Mouse (Mus musculus) intestine, embryonic 14.5 days (tissue): ENCODE measurements around the gene Cmtm4. TPM values are rescaled to one million over a fixed set of nuclear protein-coding genes. Genes with fewer than 3 reads are reported as not detected.

ENCODE experiments used
- ATAC-seq: fragments of 200-750 bp; cut with Nextera tagmentation; replicated peaks from 2 replicates; pipeline ENCODE4 v1.8.0; 2017; ENCODE audit warnings: low read depth, moderate number of reproducible peaks, moderate TSS enrichment, moderate library complexity; ENCODE audit not compliant: low FRiP score, low TSS enrichment
- DNase-seq: peaks from one replicate; pipeline ENCODE4 v3.0.0-alpha.2; 2018; ENCODE audit warnings: low spot score
- H3K27ac ChIP-seq: fragments of 300-500 bp; sonication (generic); 2 replicates; pipeline ENCODE4 v1.5.1; 2014; ENCODE audit warnings: low read depth, mild to moderate bottlenecking, control low read depth
- H3K27me3 ChIP-seq: fragments of 300-500 bp; sonication (generic); replicated peaks from 2 replicates; pipeline ENCODE4 v1.6.1; 2014; ENCODE audit warnings: low read length, control low read depth; ENCODE audit not compliant: control insufficient read depth, insufficient read depth
- H3K36me3 ChIP-seq: fragments of 300-500 bp; sonication (generic); 2 replicates; pipeline ENCODE4 v1.6.1; 2014; ENCODE audit warnings: low read length, control low read depth; ENCODE audit not compliant: control insufficient read depth, insufficient read depth
- H3K4me1 ChIP-seq: fragments of 300-500 bp; sonication (generic); replicated peaks from 2 replicates; pipeline ENCODE4 v1.6.1; 2014; ENCODE audit warnings: low read length, control low read depth, mixed read lengths; ENCODE audit not compliant: control insufficient read depth, insufficient read depth
- H3K4me2 ChIP-seq: fragments of 300-500 bp; sonication (generic); 2 replicates; pipeline ENCODE4 v1.6.1; 2014; ENCODE audit warnings: low read length
- H3K4me3 ChIP-seq: fragments of 300-500 bp; sonication (generic); 2 replicates; pipeline ENCODE4 v1.5.1; 2014; ENCODE audit warnings: low read depth, low read length, control low read depth, mixed read lengths
- H3K9ac ChIP-seq: fragments of 300-500 bp; sonication (generic); 2 replicates; pipeline ENCODE4 v1.6.1; 2014; ENCODE audit warnings: mild to moderate bottlenecking, low read length
- H3K9me3 ChIP-seq: fragments of 300-500 bp; sonication (generic); 2 replicates; pipeline ENCODE4 v1.6.1; 2016; ENCODE audit warnings: low read length, control low read depth; ENCODE audit not compliant: control insufficient read depth
- WGBS: fragments of 180-500 bp; shearing (Covaris S2); extraction: QIAGEN DNeasy Blood & Tissue Kit; methylation state at CpG from one replicate; pipeline ENCODE4 v1.1.7; 2014; 5-methylcytosine and 5-hydroxymethylcytosine counted together
- polyA plus RNA-seq: library from polyadenylated mRNA; unstranded; fragments of >200 nt; fragmentation: Nextera tagmentation; extraction: Ambion mirVana; gene quantifications from 2 replicates; pipeline ENCODE4 v1.2.1, GENCODE M21; 2014

The Cmtm4 gene
- polyA plus RNA-seq, 1 experiment from 2014 or later, result 7.5 TPM

DNA sequence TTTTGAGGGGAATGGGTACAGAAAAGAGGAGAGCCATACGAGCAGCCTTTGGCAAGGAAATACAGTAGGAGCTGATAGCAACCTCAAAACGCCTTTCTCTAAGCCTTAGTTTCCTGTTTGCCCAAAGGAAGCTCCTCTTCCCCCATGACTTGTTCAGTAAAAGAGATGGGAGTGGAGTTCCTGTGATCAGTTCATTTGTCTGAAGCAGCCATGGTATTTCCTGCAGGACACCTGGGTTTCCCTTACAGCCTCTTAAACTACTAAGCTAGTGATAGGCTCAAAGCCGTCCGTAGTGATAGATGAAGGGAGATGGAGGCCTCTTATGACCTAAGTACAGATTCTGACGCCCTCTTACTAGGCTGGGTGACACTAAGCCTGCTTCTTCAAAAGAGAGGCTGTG is 53.2 kb downstream of the Cmtm4 start:
- Histone ChIP-seq H3K36me3 (peaks cover 44% of the 10 kb centered on the region), H3K27ac (no peak overlapping the region), H3K27me3 (no peaks in the 10 kb centered on the region), H3K9me3 (no peaks in the 10 kb centered on the region), H3K4me1 (peaks cover 19% of the 10 kb centered on the region), H3K9ac (no peak overlapping the region), H3K4me2 (0 out of 2 replicates have a peak overlapping the region, but pooled peaks have one; percentile 0), H3K4me3 (no peak overlapping the region)
- no peak for ATAC-seq
- no peak for DNase-seq
- WGBS, result 71% methylated on average over 5 of the region's 5 CpGs

DNA sequence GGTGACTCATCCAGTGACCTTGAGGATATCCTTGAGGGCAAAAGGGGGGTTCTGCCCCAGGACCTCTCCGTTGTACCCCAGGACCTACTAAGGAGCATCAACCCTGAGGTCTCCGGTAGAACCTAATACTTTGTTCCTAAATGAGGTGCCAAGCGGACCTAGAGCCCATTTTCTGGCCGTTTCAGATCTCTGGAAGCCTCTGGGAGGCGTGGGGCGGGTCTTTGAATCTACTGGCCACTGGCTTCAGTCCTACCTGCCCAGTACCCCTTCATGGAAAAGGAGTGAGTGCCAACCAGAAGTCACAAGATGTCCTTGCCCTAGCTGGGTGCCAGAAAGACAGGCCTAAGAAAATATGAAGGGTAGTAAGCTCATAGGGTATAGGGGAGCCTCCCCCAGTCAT is 53.9 kb downstream of the Cmtm4 start:
- H3K27ac ChIP-seq, result peak overlapping the region; percentile 91
- H3K9me3 ChIP-seq, result no peaks in the 10 kb centered on the region
- 42% methylated on average over 6 of the region's 6 CpGs for WGBS
- H3K27me3 ChIP-seq, result no peaks in the 10 kb centered on the region
- H3K4me2 ChIP-seq, result peak overlapping the region; percentile 66
- peak; percentile 59 for DNase-seq
- peaks cover 19% of the 10 kb centered on the region for H3K4me1 ChIP-seq
- peak overlapping the region; percentile 92; the same call in 1 of the 2 replicates for H3K9ac ChIP-seq
- H3K4me3 ChIP-seq, result peak overlapping the region; percentile 73
- ATAC-seq, result no peak
- H3K36me3 ChIP-seq, result peaks cover 36% of the 10 kb centered on the region

DNA sequence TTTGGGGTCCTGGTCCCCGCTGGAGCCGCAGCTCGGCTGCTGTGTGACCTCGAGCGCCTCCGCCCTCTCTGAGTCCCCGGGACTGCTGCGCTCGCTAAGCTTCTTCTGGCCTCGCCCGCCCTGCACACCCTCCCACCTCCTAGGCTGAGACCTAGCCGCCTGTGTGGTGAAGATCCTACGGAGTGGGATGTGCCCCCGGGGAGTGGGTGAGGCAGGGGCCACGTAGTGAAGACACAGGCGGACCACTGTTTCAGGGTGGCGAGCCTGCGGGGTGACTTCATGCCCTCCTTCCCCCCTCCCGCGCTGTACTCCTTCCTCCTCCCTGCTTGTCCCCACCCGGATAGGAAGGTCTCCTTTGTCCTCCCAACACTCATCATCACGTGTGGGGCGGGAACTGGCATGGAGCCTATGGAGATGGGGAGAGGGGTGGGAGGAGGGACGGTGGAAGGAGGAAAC is 54.5 kb downstream of the Cmtm4 start:
- H3K4me2 ChIP-seq, result peak overlapping the region; percentile 66
- peaks cover 19% of the 10 kb centered on the region for H3K4me1 ChIP-seq
- peaks cover 31% of the 10 kb centered on the region for H3K36me3 ChIP-seq
- H3K27me3 ChIP-seq, result no peaks in the 10 kb centered on the region
- H3K9me3 ChIP-seq, result no peaks in the 10 kb centered on the region
- ATAC-seq (peak; percentile 76), DNase-seq (peak; percentile 89)
- peak overlapping the region; percentile 91 for H3K27ac ChIP-seq
- H3K4me3 ChIP-seq, result peak overlapping the region; percentile 73
- under 1% methylated on average over 24 of the region's 24 CpGs for WGBS
- peak overlapping the region; percentile 92 for H3K9ac ChIP-seq

DNA sequence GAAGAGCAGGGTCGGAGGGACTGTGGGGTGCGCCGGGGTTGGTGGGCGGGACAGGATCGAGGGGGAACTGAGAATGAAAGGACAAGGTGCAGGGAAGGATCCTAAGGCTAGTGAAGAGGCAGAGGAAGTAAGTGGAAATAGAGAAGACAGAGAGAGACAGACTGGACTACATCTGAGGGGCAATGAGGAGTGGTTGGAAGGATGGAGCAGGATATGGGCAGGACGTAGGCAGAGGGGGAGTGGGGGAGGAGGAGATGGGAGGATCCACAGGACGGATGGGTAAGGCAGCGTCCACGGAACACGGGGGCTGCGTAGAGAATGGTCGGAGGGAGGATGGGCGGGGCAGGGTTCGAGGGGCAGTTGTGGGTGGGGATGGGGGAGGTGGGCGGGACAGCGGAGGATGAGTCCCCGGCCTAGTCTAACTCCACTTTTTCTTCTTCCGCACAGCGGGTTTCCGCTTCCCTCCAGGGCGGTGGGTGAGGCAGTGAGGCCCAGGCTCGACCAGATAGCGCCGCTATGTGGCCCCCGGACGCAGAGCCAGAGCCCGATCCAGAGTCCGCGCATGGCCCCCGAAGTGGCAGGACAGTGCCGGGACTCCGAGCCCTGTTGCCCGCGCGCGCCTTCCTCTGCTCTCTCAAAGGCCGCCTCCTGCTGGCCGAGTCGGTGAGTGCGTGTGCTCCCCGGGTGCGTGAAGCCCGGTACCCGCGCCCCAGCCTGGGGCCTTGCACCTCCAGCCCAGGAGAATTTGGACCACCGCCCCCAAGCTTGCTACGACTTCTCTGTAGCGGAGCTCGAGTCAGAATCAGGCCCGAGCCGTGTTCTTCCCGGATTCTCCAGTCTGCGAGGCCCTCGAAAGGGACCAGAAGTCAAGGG is 55.1 kb downstream of the Cmtm4 start:
- under 1% methylated on average over 54 of the region's 54 CpGs for WGBS
- DNase-seq, result no peak

DNA sequence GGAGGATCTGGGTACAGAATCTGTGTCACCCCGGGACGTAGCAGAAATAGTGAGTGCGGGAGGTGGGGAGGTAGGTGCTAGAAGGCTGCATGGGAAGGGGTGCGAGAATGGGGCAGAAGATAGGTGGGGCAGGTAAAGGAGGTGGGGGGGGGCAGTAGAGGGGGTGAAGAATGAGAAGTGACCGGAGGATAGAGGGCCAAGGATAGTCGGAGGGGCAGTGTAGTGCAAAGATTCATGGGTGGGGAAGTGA is 55.7 kb downstream of the Cmtm4 start:
- Histone ChIP-seq H3K4me2 (peak overlapping the region; percentile 66), H3K36me3 (peaks cover 19% of the 10 kb centered on the region), H3K4me3 (peak overlapping the region; percentile 73), H3K27ac (peak overlapping the region; percentile 91; the same call in 1 of the 2 replicates), H3K9me3 (no peaks in the 10 kb centered on the region), H3K9ac (peak overlapping the region; percentile 92), H3K27me3 (no peaks in the 10 kb centered on the region), H3K4me1 (peaks cover 19% of the 10 kb centered on the region)
- 0% methylated on average over 6 of the region's 6 CpGs for WGBS
- DNase-seq (no peak), ATAC-seq (no peak)

More for the DNA sequence above, 55.1 kb downstream of the Cmtm4 start:
- H3K4me3 ChIP-seq, result peak overlapping the region; percentile 73
- H3K4me2 ChIP-seq, result peak overlapping the region; percentile 66
- H3K27me3 ChIP-seq, result no peaks in the 10 kb centered on the region
- ATAC-seq, result peak; percentile 81
- H3K36me3 ChIP-seq, result peaks cover 24% of the 10 kb centered on the region
- H3K9me3 ChIP-seq, result no peaks in the 10 kb centered on the region
- peaks cover 19% of the 10 kb centered on the region for H3K4me1 ChIP-seq
- peak overlapping the region; percentile 92 for H3K9ac ChIP-seq
- H3K27ac ChIP-seq, result peak overlapping the region; percentile 91

DNA sequence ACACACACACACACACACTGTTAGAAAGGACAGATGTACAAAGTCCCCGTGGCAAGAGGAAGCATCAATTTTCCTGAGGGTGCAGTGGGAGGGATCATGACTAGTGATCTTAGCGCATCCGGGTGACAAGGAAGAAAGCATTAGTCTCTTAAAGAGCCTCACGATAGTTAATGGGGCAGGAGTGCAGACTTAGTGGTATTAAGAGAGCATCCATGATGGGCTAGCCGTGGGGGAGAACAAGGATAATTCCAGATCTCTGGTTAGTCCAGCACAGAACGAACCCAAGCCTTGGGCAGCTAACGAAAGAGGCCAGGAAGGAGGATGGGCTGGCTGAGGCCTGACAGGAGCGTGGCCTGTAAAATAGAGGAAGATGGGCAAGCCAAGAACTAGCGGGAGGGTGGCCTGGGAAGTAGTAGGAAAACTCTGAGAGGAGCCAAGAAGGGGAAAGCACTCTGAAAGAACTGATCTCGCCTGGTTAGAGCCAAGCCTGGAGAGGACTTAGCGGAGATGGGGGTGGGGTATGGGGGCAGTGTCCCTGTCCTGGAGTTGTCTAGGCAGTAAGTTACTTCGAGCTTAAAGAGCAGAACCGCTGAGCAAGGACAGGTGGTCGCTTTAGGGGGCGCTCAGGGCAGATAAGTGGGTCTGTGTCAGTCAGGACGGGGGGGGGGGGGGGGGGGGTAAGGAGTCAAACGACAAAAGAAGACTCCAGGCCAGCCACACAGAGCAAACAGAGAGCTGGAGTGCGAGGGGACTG is 56.2 kb downstream of the Cmtm4 start, which contains the start of gene Cmtm3:
TSS of gene Cmtm3 (plus strand) at position 182 of the 754 bp plus-strand sequence.
- Histone ChIP-seq H3K9ac (peak within 1 kb of the TSS; percentile 92), H3K9me3 (no peaks in the 10 kb centered on the region), H3K36me3 (peaks cover 14% of the 10 kb centered on the region), H3K4me2 (peak within 1 kb of the TSS; percentile 66), H3K27ac (peak within 1 kb of the TSS; percentile 91), H3K27me3 (no peaks in the 10 kb centered on the region), H3K4me1 (peaks cover 19% of the 10 kb centered on the region), H3K4me3 (peak within 1 kb of the TSS; percentile 73)
- 15% methylated on average over 16 of the region's 18 CpGs for WGBS
- ATAC-seq (no peak), DNase-seq (no peak)

DNA sequence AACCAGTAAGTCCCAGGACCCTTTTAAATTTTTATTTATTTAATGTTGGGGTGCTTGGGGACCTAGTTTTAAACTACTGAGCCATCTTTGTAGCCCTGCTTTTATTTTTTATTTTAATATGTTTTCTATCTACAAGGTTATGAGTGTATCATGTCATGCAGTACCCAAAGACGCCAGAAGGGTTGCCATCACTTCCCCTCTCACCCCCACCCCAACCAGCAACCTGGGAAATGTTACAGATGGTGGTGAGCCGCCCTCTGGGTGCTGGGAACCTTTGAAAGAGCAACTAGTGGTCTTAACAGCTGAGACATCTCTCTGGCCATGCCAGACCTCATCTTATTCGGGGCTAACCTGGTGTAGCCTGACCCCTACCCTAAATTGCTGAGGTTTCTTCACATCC is 57.7 kb downstream of the Cmtm4 start:
- DNase-seq, result no peak
- peaks cover 14% of the 10 kb centered on the region for H3K4me1 ChIP-seq
- H3K36me3 ChIP-seq, result peaks cover 6% of the 10 kb centered on the region; the same call in 1 of the 2 replicates

DNA sequence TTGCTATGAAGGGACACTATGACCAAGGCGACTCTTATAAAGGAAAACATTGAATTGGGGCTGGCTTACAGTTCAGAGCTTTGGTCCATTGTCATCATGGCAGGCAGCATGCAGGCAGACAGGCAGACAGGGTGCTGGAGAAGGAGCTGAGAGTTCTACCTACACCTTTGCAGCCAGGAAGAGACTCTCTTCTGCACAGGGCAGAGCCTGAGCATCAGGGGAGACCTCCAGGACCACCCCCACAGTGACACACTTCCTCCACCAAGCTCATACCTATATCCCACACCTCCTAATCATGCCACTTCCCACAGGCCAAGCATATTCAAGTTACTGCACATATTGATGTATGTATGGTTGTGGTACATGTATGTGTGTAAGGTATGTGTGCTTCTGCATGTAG is 58.8 kb downstream of the Cmtm4 start:
- no peak overlapping the region for H3K4me3 ChIP-seq
- H3K4me2 ChIP-seq, result no peak overlapping the region
- no peak overlapping the region for H3K9ac ChIP-seq
- WGBS, result 89% methylated on average over 1 of the region's 1 CpGs
- H3K36me3 ChIP-seq, result no peaks in the 10 kb centered on the region
- no peak overlapping the region for H3K27ac ChIP-seq
- no peak for DNase-seq
- ATAC-seq, result no peak
- peaks cover 12% of the 10 kb centered on the region for H3K4me1 ChIP-seq
- H3K27me3 ChIP-seq, result no peaks in the 10 kb centered on the region
- no peaks in the 10 kb centered on the region for H3K9me3 ChIP-seq

More for the DNA sequence above, 57.7 kb downstream of the Cmtm4 start:
- H3K27ac ChIP-seq, result no peak overlapping the region
- no peak for ATAC-seq
- H3K27me3 ChIP-seq, result no peaks in the 10 kb centered on the region
- H3K4me3 ChIP-seq, result no peak overlapping the region
- WGBS, result 47% methylated on average over 3 of the region's 3 CpGs
- H3K9me3 ChIP-seq, result no peaks in the 10 kb centered on the region
- H3K4me2 ChIP-seq, result no peak overlapping the region
- no peak overlapping the region for H3K9ac ChIP-seq
